Mouse (Mus musculus): ENCODE results near the gene Tmtc2. TPM values are rescaled to one million over a fixed set of nuclear protein-coding genes. Genes with fewer than 3 reads are reported as not detected.

Tmtc2 gene
- polyA plus RNA-seq, 1 experiment from 2014 or later = 7.3 TPM

GRCm38 (mm10) chr10:105561548-105561947 lies 12.7 kb downstream of the Tmtc2 start:
- no peak overlapping the region for H3K9ac ChIP-seq (ENCODE audit: low read depth, low read length)
- ATAC-seq = no peak
- H3K27me3 ChIP-seq (replicated peaks; ENCODE audit: control insufficient read depth, insufficient read depth, low read length) = no peaks in the 10 kb centered on the region
- 97% methylated on average over 4 of the region's 4 CpGs for WGBS
- no peaks in the 10 kb centered on the region for H3K36me3 ChIP-seq (ENCODE audit: control insufficient read depth, insufficient read depth, low read length)
- no peak overlapping the region for H3K4me2 ChIP-seq (ENCODE audit: low read length)
- H3K4me1 ChIP-seq (ENCODE audit: control insufficient read depth, insufficient read depth, low read depth, low read length) = peaks cover 5% of the 10 kb centered on the region
- H3K9me3 ChIP-seq (ENCODE audit: control insufficient read depth, low read length) = no peaks in the 10 kb centered on the region
- no peak overlapping the region for H3K4me3 ChIP-seq (ENCODE audit: low read length)
- H3K27ac ChIP-seq (ENCODE audit: low read depth, low read length) = no peak overlapping the region

DNA sequence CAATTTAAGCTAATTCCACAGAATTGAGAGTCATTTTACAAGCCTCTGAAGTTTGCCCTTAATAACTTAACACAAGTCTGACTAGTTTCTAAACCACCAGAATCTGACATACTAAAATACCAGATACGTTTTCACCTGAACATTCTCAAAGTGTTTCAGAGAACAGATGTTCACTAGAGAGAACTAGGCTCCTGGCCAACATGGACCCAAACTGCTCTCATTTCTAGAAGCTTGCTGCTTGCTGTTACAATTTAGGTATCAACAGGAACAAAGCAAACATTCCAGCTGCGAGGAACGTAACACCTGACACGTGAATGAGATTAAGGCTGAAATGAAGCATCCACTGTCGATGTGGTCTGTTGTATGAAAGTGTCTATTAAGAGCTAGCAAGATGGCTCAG lies 16.7 kb downstream of the Tmtc2 start:
- H3K9me3 ChIP-seq (ENCODE audit: control insufficient read depth, low read length) = no peaks in the 10 kb centered on the region
- no peak overlapping the region for H3K4me2 ChIP-seq (ENCODE audit: low read length)
- H3K27me3 ChIP-seq (replicated peaks; ENCODE audit: control insufficient read depth, insufficient read depth, low read length) = no peaks in the 10 kb centered on the region
- no peak overlapping the region for H3K27ac ChIP-seq (ENCODE audit: low read depth, low read length)
- no peak overlapping the region for H3K4me3 ChIP-seq (ENCODE audit: low read length)
- no peaks in the 10 kb centered on the region for H3K4me1 ChIP-seq (ENCODE audit: control insufficient read depth, insufficient read depth, low read depth, low read length)
- ATAC-seq = 0 out of 2 replicates have a peak, but pooled peaks have one; percentile 7
- 73% methylated on average over 5 of the region's 5 CpGs for WGBS
- no peaks in the 10 kb centered on the region for H3K36me3 ChIP-seq (ENCODE audit: control insufficient read depth, insufficient read depth, low read length)
- no peak overlapping the region for H3K9ac ChIP-seq (ENCODE audit: low read depth, low read length)

GRCm38 (mm10) chr10:105556890-105557572 lies 17.2 kb downstream of the Tmtc2 start:
- no peaks in the 10 kb centered on the region for H3K9me3 ChIP-seq (ENCODE audit: control insufficient read depth, low read length)
- H3K9ac ChIP-seq (ENCODE audit: low read depth, low read length) = no peak overlapping the region
- no peaks in the 10 kb centered on the region for H3K36me3 ChIP-seq (ENCODE audit: control insufficient read depth, insufficient read depth, low read length)
- 85% methylated on average over 6 of the region's 6 CpGs for WGBS
- H3K27ac ChIP-seq (ENCODE audit: low read depth, low read length) = no peak overlapping the region
- no peak for ATAC-seq
- H3K4me1 ChIP-seq (ENCODE audit: control insufficient read depth, insufficient read depth, low read depth, low read length) = no peaks in the 10 kb centered on the region
- no peak overlapping the region for H3K4me2 ChIP-seq (ENCODE audit: low read length)
- no peaks in the 10 kb centered on the region for H3K27me3 ChIP-seq (replicated peaks; ENCODE audit: control insufficient read depth, insufficient read depth, low read length)
- no peak overlapping the region for H3K4me3 ChIP-seq (ENCODE audit: low read length)

- Histone ChIP-seq H3K27ac (ENCODE audit: low read depth, low read length) (no peak overlapping the region), H3K27me3 (replicated peaks; ENCODE audit: control insufficient read depth, insufficient read depth, low read length) (no peaks in the 10 kb centered on the region), H3K9me3 (ENCODE audit: control insufficient read depth, low read length) (no peaks in the 10 kb centered on the region), H3K9ac (ENCODE audit: low read depth, low read length) (no peak overlapping the region), H3K4me1 (ENCODE audit: control insufficient read depth, insufficient read depth, low read depth, low read length) (no peaks in the 10 kb centered on the region), H3K36me3 (ENCODE audit: control insufficient read depth, insufficient read depth, low read length) (no peaks in the 10 kb centered on the region), H3K4me3 (ENCODE audit: low read length) (no peak overlapping the region), H3K4me2 (ENCODE audit: low read length) (no peak overlapping the region)
- ATAC-seq = no peak
- 91% methylated on average over 2 of the region's 2 CpGs for WGBS
Measured at GRCm38 (mm10) chr10:105554153-105554552, 20.1 kb downstream of the Tmtc2 start.

- Histone ChIP-seq H3K27me3 (replicated peaks; ENCODE audit: control insufficient read depth, insufficient read depth, low read length) (no peaks in the 10 kb centered on the region), H3K9ac (ENCODE audit: low read depth, low read length) (no peak overlapping the region), H3K27ac (ENCODE audit: low read depth, low read length) (no peak overlapping the region), H3K36me3 (ENCODE audit: control insufficient read depth, insufficient read depth, low read length) (no peaks in the 10 kb centered on the region), H3K9me3 (ENCODE audit: control insufficient read depth, low read length) (no peaks in the 10 kb centered on the region), H3K4me1 (ENCODE audit: control insufficient read depth, insufficient read depth, low read depth, low read length) (no peaks in the 10 kb centered on the region), H3K4me3 (ENCODE audit: low read length) (no peak overlapping the region), H3K4me2 (ENCODE audit: low read length) (no peak overlapping the region)
- ATAC-seq = no peak
- 90% methylated on average over 2 of the region's 2 CpGs for WGBS
Measured at GRCm38 (mm10) chr10:105548040-105548439, 26.2 kb downstream of the Tmtc2 start.

- H3K9me3 ChIP-seq (ENCODE audit: control insufficient read depth, low read length) = no peaks in the 10 kb centered on the region
- WGBS = 87% methylated on average over 2 of the region's 2 CpGs
- H3K36me3 ChIP-seq (ENCODE audit: control insufficient read depth, insufficient read depth, low read length) = no peaks in the 10 kb centered on the region
- H3K4me1 ChIP-seq (ENCODE audit: control insufficient read depth, insufficient read depth, low read depth, low read length) = no peaks in the 10 kb centered on the region
- no peak overlapping the region for H3K4me2 ChIP-seq (ENCODE audit: low read length)
- no peak overlapping the region for H3K9ac ChIP-seq (ENCODE audit: low read depth, low read length)
- no peak overlapping the region for H3K27ac ChIP-seq (ENCODE audit: low read depth, low read length)
- no peak overlapping the region for H3K4me3 ChIP-seq (ENCODE audit: low read length)
- no peaks in the 10 kb centered on the region for H3K27me3 ChIP-seq (replicated peaks; ENCODE audit: control insufficient read depth, insufficient read depth, low read length)
- ATAC-seq = peak; percentile 57; the same call in 1 of the 2 replicates
Measured at GRCm38 (mm10) chr10:105544004-105545003, 29.9 kb downstream of the Tmtc2 start.

GRCm38 (mm10) chr10:105542081-105542480 lies 32.2 kb downstream of the Tmtc2 start:
- H3K27ac ChIP-seq (ENCODE audit: low read depth, low read length) = no peak overlapping the region
- no peaks in the 10 kb centered on the region for H3K36me3 ChIP-seq (ENCODE audit: control insufficient read depth, insufficient read depth, low read length)
- H3K4me2 ChIP-seq (ENCODE audit: low read length) = no peak overlapping the region
- no peak for ATAC-seq
- no peaks in the 10 kb centered on the region for H3K9me3 ChIP-seq (ENCODE audit: control insufficient read depth, low read length)
- H3K4me1 ChIP-seq (ENCODE audit: control insufficient read depth, insufficient read depth, low read depth, low read length) = no peaks in the 10 kb centered on the region
- WGBS = 93% methylated on average over 6 of the region's 6 CpGs
- H3K9ac ChIP-seq (ENCODE audit: low read depth, low read length) = no peak overlapping the region
- no peak overlapping the region for H3K4me3 ChIP-seq (ENCODE audit: low read length)
- no peaks in the 10 kb centered on the region for H3K27me3 ChIP-seq (replicated peaks; ENCODE audit: control insufficient read depth, insufficient read depth, low read length)

- Histone ChIP-seq H3K9me3 (ENCODE audit: control insufficient read depth, low read length) (no peaks in the 10 kb centered on the region), H3K36me3 (ENCODE audit: control insufficient read depth, insufficient read depth, low read length) (no peaks in the 10 kb centered on the region), H3K4me2 (ENCODE audit: low read length) (no peak overlapping the region), H3K4me1 (ENCODE audit: control insufficient read depth, insufficient read depth, low read depth, low read length) (no peaks in the 10 kb centered on the region), H3K4me3 (ENCODE audit: low read length) (no peak overlapping the region), H3K9ac (ENCODE audit: low read depth, low read length) (no peak overlapping the region), H3K27me3 (replicated peaks; ENCODE audit: control insufficient read depth, insufficient read depth, low read length) (no peaks in the 10 kb centered on the region), H3K27ac (ENCODE audit: low read depth, low read length) (no peak overlapping the region)
- WGBS = 40% methylated on average over 5 of the region's 5 CpGs
- ATAC-seq = no peak
Measured at GRCm38 (mm10) chr10:105539697-105540096, 34.6 kb downstream of the Tmtc2 start.

- H3K4me1 ChIP-seq (ENCODE audit: control insufficient read depth, insufficient read depth, low read depth, low read length) = no peaks in the 10 kb centered on the region
- no peak overlapping the region for H3K9ac ChIP-seq (ENCODE audit: low read depth, low read length)
- no peak overlapping the region for H3K4me2 ChIP-seq (ENCODE audit: low read length)
- ATAC-seq = no peak
- no peaks in the 10 kb centered on the region for H3K27me3 ChIP-seq (replicated peaks; ENCODE audit: control insufficient read depth, insufficient read depth, low read length)
- H3K36me3 ChIP-seq (ENCODE audit: control insufficient read depth, insufficient read depth, low read length) = no peaks in the 10 kb centered on the region
- H3K4me3 ChIP-seq (ENCODE audit: low read length) = no peak overlapping the region
- 90% methylated on average over 4 of the region's 4 CpGs for WGBS
- no peaks in the 10 kb centered on the region for H3K9me3 ChIP-seq (ENCODE audit: control insufficient read depth, low read length)
- no peak overlapping the region for H3K27ac ChIP-seq (ENCODE audit: low read depth, low read length)
Measured at GRCm38 (mm10) chr10:105536910-105537309, 37.3 kb downstream of the Tmtc2 start.

Data from hindbrain, embryonic 16.5 days (tissue).